Mouse (Mus musculus) G1E-ER4 (cell line): Measurements from ENCODE around the gene Avp. TPM values are rescaled to one million over a fixed set of nuclear protein-coding genes. Genes with fewer than 3 reads are reported as not detected.

Source experiments
- GATA1 ChIP-seq: IDR thresholded peaks from one replicate; pipeline ENCODE4 v1.8.0; 2012; ENCODE audit warnings: low read length, inconsistent platforms
- polyA plus RNA-seq: library from polyadenylated mRNA; stranded (reverse); fragments of >175 nt; gene quantifications from 2 replicates; pipeline ENCODE4 v1.2.3, GENCODE M21; 2012

The Avp gene
- polyA plus RNA-seq, 1 experiment: not detected

GRCm38 (mm10) chr2:130579791-130580190 is 2.6 kb downstream of the Avp start:
- no peak for TF ChIP-seq GATA1

GRCm38 (mm10) chr2:130578148-130578547 is 4.2 kb downstream of the Avp start:
- TF ChIP-seq GATA1: no peak

GRCm38 (mm10) chr2:130577632-130578031 is 4.7 kb downstream of the Avp start:
- no peak for TF ChIP-seq GATA1

DNA sequence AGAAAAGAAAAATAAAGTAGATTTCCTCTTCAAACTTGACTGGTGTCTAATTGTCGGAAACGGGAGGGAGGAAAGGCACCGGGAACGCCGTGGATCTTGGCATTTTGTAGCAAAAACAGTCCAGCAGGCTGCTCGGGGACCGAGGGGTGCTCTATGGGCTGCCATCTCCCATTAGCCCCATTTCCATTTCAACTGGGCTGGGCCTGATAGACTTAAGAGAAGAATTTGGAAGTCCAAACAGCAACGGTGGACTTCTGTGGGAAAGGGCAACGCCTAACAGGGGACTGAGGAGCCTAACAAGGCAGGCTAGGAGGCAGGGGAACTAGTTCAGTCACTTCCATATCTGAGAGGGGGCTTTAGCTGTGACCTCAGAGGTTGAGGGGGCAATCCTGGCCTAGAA is 5.3 kb downstream of the Avp start:
- TF ChIP-seq GATA1: no peak

DNA sequence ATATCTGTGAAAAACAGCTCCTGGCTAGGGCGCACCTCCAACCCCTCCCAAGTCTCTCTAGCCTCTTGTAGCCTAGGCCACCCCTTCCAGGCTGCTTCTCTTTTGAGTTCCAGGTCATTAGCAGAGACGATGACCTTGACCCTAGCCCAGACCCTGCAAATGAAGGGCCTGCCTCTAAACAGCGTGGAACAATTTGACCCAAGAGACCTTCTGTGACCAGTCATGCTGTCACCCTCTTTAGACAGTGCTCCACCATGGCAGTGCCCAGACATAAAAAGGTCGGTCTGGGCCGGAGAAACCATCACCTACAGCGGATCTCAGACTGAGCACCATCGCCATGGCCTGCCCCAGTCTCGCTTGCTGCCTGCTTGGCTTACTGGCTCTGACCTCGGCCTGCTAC is 6.5 kb downstream of the Avp start, which contains the start of gene Oxt:
TSS of gene Oxt (plus strand) at position 301 of the 400 bp plus-strand sequence.
- TF ChIP-seq GATA1: no peak

DNA sequence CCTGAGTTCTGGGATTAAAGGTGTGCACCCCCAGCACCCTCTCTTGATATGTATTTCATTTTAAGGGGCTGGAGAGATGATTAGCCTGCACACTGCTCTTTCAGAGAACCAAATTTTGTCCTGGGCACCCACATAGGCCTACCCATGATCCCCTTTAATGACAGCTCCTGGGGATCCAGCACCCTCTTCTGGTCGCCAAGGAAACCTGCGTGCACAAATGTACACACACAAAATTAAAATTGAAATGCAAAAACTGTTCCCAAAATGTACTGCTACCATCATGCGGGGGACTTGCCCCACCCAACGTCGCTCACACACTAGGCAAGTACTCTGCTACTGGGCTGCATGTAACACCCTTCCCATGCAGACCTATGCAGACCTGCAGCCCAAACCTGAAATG is 7.4 kb downstream of the Avp start:
- TF ChIP-seq GATA1: no peak

DNA sequence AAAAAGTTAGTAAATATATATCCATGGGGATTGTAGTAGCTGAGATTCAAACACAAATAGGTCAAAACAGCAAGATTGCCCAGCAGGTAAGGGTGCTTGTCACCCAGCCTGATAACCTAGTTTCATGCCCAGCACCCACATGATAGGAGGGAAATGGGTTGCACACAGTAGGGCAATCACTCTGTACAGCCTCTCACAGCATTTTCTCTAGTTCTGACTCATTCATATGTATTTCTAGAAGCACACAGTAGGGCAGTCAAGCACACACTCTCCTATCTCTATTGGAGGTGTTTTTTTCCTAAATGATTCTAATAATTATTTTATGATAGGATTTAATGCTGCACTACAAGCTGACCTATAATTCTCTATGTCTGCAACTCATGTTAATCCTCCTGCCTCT is 12.4 kb downstream of the Avp start:
- no peak for TF ChIP-seq GATA1

- no peak for TF ChIP-seq GATA1
Observed at GRCm38 (mm10) chr2:130568921-130569320, 13.4 kb downstream of the Avp start.

- TF ChIP-seq GATA1: no peak
Observed at GRCm38 (mm10) chr2:130564983-130565382, 17.4 kb downstream of the Avp start.

DNA sequence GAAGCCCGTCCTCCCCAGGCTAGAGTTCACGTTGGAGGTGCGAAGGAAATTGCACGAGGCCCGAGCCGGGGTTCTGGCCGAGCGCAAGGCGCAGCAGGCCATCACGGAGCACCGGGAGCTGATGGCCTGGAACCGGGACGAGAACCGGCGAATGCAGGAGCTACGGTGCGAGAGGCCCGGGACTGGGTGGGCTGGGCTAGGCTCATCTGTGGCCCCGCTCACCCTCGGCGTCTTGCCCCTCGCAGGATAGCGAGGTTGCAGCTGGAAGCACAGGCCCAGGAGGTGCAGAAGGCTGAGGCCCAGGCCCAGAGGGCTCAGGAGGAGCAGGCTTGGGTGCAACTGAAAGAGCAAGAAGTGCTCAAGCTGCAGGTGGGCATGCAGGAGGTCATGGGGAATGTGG is 18.3 kb downstream of the Avp start:
- TF ChIP-seq GATA1: no peak

DNA sequence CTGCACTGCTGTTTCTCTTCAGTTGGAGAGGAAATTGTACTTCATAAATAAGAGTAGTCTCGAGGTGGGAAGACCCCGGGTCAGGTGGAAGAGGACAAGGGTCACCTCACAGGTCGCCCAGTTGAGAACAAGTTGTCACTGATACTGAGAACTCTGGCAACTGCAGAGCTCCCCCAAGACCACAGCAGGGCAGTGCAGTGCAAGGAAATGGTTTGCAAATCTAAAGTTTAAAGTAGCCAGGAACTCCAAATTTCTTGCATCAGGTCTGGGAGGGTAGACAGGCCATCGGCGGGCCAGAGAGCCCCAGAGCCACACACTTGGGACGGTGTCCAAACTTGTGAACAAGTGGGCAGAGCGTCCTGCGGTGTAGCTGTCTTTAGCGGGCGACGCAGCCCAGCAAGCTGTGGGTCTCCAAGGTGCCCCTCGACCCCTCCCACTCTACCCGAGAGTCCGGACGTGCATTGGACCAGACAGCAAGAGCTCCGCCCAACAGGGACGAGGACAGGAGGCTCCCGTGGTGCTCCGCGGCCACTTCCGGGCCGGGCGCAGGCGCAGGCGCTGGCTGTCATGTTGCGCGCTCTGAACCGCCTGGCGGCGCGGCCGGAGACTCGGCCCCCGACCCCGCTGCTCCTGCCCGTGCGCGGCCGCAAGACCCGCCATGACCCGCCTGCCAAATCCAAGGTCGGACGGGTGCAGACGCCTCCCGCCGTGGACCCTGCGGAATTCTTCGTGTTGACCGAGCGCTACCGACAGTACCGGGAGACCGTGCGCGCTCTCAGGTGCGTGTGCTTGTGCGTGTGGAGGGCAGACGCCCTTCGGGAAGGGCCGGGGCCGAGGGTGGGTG is 18.9 kb downstream of the Avp start, which contains the start of gene Mrps26:
TSS of gene Mrps26 (plus strand) at position 531 of the 844 bp plus-strand sequence.
- TF ChIP-seq GATA1: no peak

DNA sequence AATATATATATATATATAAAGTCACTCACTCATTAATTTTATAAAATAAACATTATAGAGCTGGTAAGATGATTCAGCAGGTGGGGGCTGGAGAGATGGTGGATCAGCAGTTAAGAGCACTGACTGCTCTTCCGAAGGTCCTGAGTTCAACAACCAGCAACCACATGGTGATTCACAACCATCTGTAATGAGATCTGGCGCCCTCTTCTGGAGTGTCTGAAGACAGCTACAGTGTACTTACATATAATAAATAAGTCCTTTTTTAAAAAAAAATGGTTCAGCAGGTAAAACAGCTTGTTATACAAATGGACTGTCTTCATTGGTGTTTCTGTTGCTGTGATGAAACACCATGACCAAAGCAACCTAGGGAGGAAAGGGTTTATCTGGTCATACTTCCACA is 24.3 kb downstream of the Avp start:
- TF ChIP-seq GATA1: no peak

DNA sequence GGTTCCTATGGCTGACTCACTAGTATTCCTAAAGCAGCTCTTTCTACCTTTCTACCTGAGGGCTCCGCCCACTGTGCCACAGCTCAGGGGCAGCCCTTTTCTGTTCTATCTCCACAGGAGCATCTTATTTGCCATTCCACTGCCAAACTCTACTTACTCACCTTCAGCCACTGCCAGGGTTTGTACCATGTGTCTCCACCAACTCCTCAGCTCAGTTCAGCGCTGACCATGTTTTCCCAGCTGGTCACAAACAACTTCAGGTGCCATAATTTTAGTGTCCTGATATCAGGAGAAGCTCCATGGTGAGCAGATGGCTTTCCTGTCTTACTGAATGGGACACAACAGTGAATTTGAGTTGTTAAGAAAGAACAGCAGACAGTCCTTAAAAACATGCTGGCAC is 24.9 kb downstream of the Avp start:
- no peak for TF ChIP-seq GATA1

DNA sequence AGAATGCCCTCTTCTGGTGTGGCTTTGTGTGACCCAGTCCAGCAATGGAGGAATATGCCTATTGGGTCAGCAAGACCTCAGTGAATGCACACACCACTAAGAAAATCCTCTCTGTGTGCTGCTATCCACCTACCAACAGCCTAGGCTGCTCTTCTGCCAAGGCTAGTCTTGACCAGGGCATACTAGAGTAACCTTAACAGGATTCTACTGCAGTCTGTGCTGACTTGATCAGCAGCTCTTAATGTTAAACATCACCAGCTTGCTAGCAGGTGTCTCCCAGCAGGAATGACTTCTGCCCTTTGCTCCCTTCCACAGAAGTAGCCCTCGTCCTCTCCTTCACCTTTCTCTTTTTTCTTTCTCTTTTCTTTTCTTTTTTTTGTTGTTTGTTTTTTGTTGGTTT is 26.1 kb downstream of the Avp start:
- no peak for TF ChIP-seq GATA1

DNA sequence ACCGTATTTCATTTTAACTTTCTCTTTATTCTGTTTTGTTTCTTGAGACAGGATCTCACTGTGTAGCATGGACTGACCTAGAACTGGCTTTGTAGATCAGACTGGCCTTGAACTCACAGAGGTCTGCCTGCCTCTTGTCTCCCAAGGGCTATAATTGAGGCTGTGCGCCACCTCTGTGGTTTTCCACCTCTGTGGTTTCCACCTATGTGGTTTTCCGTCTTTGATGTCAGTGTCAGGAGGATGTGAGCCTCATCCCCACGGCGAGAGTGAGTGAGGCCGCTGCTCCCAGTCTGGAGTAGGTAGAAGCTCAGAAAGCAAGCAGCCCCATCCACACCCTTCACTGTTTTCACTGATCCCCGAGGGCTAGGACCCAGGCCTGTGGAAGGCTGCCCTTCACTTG is 27.5 kb downstream of the Avp start:
- no peak for TF ChIP-seq GATA1

DNA sequence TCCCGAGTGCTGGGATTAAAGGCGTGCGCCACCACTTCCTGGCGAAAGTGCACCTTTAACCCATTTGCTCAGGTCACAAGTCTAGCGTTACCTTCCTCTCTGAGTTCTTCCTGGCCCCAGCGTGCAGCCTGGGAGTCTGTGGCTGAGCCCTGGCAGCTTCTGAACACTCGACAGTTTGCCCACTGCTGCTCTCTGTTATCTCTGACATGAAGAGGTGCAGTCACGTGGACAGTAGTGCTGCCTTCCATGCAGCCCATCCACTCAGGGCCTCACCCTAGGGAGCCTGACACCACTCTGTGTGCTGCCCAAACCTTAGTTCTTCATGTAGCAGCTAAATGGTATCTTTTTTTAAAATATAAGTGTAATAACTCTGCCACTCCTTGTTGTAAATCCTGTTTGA is 35.4 kb downstream of the Avp start:
- no peak for TF ChIP-seq GATA1

GRCm38 (mm10) chr2:130540266-130540665 is 42.1 kb downstream of the Avp start:
- no peak for TF ChIP-seq GATA1
